Mouse (Mus musculus) lung, embryonic 15.5 days (tissue): ENCODE data around the gene Ctsd. TPM values are rescaled to one million over a fixed set of nuclear protein-coding genes. Genes with fewer than 3 reads are reported as not detected.
"Not testable (repeated sequence)": the region's sequence is repeated elsewhere in the genome, so short reads cannot be mapped to it uniquely, and the experiment has no call there.

Experiments
- ATAC-seq: fragments of 200-750 bp; cut with Nextera tagmentation; 2 replicates; pipeline ENCODE4 v1.8.0; 2017; ENCODE audit warnings: moderate number of reproducible peaks, borderline replicate concordance; ENCODE audit not compliant: low FRiP score, low TSS enrichment; ENCODE audit errors: extremely low read depth
- H3K27ac ChIP-seq: fragments of 300-500 bp; sonication (generic); 2 replicates; pipeline ENCODE4 v1.5.1; 2015; ENCODE audit warnings: moderate library complexity, mild to moderate bottlenecking, inconsistent platforms
- H3K27me3 ChIP-seq: fragments of 300-500 bp; sonication (generic); 2 replicates; pipeline ENCODE4 v1.6.1; 2015; ENCODE audit warnings: inconsistent platforms
- H3K36me3 ChIP-seq: fragments of 300-500 bp; sonication (generic); 2 replicates; pipeline ENCODE4 v1.6.1; 2015; ENCODE audit warnings: inconsistent platforms
- H3K4me1 ChIP-seq: fragments of 300-500 bp; sonication (generic); 2 replicates; pipeline ENCODE4 v1.6.1; 2015; ENCODE audit warnings: inconsistent platforms
- H3K4me2 ChIP-seq: fragments of 300-500 bp; sonication (generic); 2 replicates; pipeline ENCODE4 v1.6.1; 2015; ENCODE audit warnings: inconsistent platforms, mild to moderate bottlenecking, moderate library complexity
- H3K4me3 ChIP-seq: fragments of 300-500 bp; sonication (generic); 2 replicates; pipeline ENCODE4 v1.5.1; 2015; ENCODE audit warnings: mild to moderate bottlenecking, inconsistent platforms
- H3K9ac ChIP-seq: fragments of 300-500 bp; sonication (generic); 2 replicates; pipeline ENCODE4 v1.6.1; 2015; ENCODE audit warnings: inconsistent platforms
- H3K9me3 ChIP-seq: fragments of 300-500 bp; sonication (generic); 2 replicates; pipeline ENCODE4 v1.6.1; 2016; ENCODE audit warnings: inconsistent platforms
- WGBS: fragments of 180-500 bp; shearing (Covaris S2); methylation state at CpG from one replicate; pipeline ENCODE4 v1.1.7; 2015; 5-methylcytosine and 5-hydroxymethylcytosine counted together
- polyA plus RNA-seq: library from polyadenylated mRNA; unstranded; fragments of >200 nt; fragmentation: Nextera tagmentation; extraction: Ambion mirVana; gene quantifications from 2 replicates; pipeline ENCODE4 v1.2.1, GENCODE M21; 2015

Gene Ctsd
- polyA plus RNA-seq, 1 experiment from 2014 or later = 299 TPM

- WGBS = 27% methylated on average over 9 of the region's 9 CpGs
- no peak overlapping the region for H3K4me3 ChIP-seq
- no peaks in the 10 kb centered on the region for H3K27me3 ChIP-seq
- peak; percentile 57; the same call in 1 of the 2 replicates for ATAC-seq
- no peak overlapping the region for H3K27ac ChIP-seq
- H3K36me3 ChIP-seq = no peaks in the 10 kb centered on the region
- 0 out of 2 replicates have a peak, but pooled peaks cover 4% of the 10 kb centered on the region for H3K4me1 ChIP-seq
- no peak overlapping the region for H3K9ac ChIP-seq
- no peak overlapping the region for H3K4me2 ChIP-seq
- H3K9me3 ChIP-seq = no peaks in the 10 kb centered on the region
Measured at GRCm38 (mm10) chr7:142349308-142349961, 38.4 kb downstream of the Ctsd start.

DNA sequence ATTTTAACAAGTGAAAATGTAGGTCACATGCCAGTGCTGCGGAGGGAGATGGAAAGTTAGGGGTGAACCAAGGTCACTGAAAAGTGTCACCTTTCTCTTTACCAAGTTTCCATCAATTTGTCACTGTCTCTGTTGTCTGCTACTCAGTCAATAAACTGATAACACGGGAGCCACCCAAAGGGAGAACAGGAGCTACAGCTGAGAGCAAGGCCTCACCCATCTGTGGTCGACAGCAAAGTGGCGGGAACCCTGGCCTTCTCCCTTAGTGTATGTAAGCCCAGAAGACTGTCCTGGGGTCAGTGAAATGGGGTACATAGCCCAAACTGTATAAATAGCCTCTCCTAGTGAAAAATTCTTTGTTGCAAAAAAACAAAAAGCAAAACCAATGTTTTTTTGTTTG lies 40.3 kb downstream of the Ctsd start:
- Histone ChIP-seq H3K27me3 (no peaks in the 10 kb centered on the region), H3K4me2 (no peak overlapping the region), H3K9me3 (no peaks in the 10 kb centered on the region), H3K4me1 (0 out of 2 replicates have a peak, but pooled peaks cover 4% of the 10 kb centered on the region), H3K27ac (no peak overlapping the region), H3K36me3 (no peaks in the 10 kb centered on the region), H3K9ac (no peak overlapping the region), H3K4me3 (no peak overlapping the region)
- WGBS = 41% methylated on average over 4 of the region's 4 CpGs
- no peak for ATAC-seq

- Histone ChIP-seq H3K4me1 (no peaks in the 10 kb centered on the region), H3K4me2 (no peak overlapping the region), H3K27ac (no peak overlapping the region), H3K4me3 (no peak overlapping the region), H3K36me3 (no peaks in the 10 kb centered on the region), H3K9me3 (no peaks in the 10 kb centered on the region), H3K9ac (no peak overlapping the region), H3K27me3 (no peaks in the 10 kb centered on the region)
- ATAC-seq = no peak
- 65% methylated on average over 3 of the region's 3 CpGs for WGBS
Measured at GRCm38 (mm10) chr7:142342247-142342640, 45.6 kb downstream of the Ctsd start.

- no peak overlapping the region for H3K27ac ChIP-seq
- no peaks in the 10 kb centered on the region for H3K36me3 ChIP-seq
- H3K4me3 ChIP-seq = no peak overlapping the region
- 0 out of 2 replicates have a peak, but pooled peaks have one; percentile 31 for ATAC-seq
- no peak overlapping the region for H3K9ac ChIP-seq
- H3K27me3 ChIP-seq = no peaks in the 10 kb centered on the region
- H3K9me3 ChIP-seq = no peaks in the 10 kb centered on the region
- WGBS = 29% methylated on average over 10 of the region's 10 CpGs
- no peaks in the 10 kb centered on the region for H3K4me1 ChIP-seq
- no peak overlapping the region for H3K4me2 ChIP-seq
Measured at GRCm38 (mm10) chr7:142341564-142342246, 46.1 kb downstream of the Ctsd start.

GRCm38 (mm10) chr7:142340269-142340970 lies 47.4 kb downstream of the Ctsd start:
- H3K36me3 ChIP-seq = no peaks in the 10 kb centered on the region
- no peaks in the 10 kb centered on the region for H3K27me3 ChIP-seq
- 53% methylated on average over 10 of the region's 10 CpGs for WGBS
- H3K4me2 ChIP-seq = no peak overlapping the region
- H3K9me3 ChIP-seq = no peaks in the 10 kb centered on the region
- no peak overlapping the region for H3K27ac ChIP-seq
- no peak overlapping the region for H3K4me3 ChIP-seq
- no peaks in the 10 kb centered on the region for H3K4me1 ChIP-seq
- no peak overlapping the region for H3K9ac ChIP-seq
- ATAC-seq = no peak

DNA sequence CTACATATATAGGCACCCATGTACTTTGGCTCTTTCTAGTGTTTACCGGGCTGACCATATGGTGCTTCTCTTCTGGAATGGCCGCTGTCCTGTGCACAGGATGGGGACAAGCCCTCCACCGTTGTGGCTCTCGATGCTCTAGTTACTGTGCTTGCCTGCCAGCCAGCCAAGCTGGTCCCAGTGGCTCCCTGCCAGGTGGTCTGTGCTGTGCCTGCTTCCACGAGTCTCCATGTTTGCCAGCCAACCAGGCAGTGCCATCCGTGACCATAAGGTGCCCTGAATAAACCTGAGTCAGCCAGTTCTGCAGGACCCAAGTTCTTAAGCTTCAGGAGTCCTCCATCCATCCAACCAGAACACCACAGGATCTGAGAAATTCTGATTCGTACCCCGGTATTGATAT lies 52.7 kb downstream of the Ctsd start:
- Histone ChIP-seq H3K27ac (0 out of 2 replicates have a peak overlapping the region, but pooled peaks have one; percentile 36), H3K9me3 (no peaks in the 10 kb centered on the region), H3K4me2 (no peak overlapping the region), H3K4me3 (no peak overlapping the region), H3K4me1 (0 out of 2 replicates have a peak, but pooled peaks cover 5% of the 10 kb centered on the region), H3K9ac (no peak overlapping the region), H3K36me3 (no peaks in the 10 kb centered on the region), H3K27me3 (no peaks in the 10 kb centered on the region)
- ATAC-seq = no peak
- WGBS = 84% methylated on average over 8 of the region's 8 CpGs

DNA sequence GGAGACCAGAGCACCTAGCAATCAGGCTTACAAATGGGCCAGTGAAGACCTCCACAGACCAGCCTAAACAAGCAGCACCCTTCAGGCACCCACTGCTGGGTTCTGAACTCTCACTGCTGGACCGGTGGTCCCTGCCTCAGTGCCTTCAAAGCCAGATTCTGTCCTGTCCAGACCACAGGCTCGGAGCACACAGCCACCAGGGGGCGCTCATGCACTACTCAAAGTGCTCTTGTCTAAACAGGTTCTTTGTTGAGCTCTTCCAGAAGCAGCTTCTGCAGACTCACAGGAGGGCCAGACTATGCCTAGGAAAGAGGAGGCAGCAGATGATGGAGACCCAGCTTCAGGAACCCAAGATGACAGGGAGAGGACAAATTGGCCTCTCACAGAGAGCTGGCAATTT lies 53.6 kb downstream of the Ctsd start:
- H3K27ac ChIP-seq = no peak overlapping the region
- whole genome bisulfite sequencing = 0% methylated on average over 3 of the region's 3 CpGs
- ATAC-seq = peak; percentile 63; the same call in 1 of the 2 replicates

DNA sequence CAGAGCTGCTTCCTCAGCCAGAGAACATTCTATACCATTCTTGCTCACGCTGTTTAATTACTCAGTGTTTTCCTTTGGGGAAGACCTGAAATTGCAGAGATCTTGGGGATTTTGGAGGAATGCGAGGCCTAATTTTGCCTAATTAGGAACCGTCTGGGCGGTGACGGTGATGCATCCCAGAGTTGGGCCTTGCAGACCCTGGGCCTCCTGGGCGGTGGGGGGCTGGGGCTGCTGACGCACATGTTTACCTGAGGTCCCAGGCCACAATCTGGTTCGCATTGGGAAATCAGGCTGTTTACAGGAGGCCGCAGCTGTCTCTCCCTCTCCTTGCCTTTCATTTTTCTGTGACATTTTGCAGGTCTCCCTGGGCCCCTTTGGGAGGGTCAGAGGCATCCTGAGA lies 55.1 kb downstream of the Ctsd start:
- H3K36me3 ChIP-seq, H3K27ac ChIP-seq, H3K4me1 ChIP-seq, H3K9me3 ChIP-seq, ATAC-seq, H3K27me3 ChIP-seq, H3K4me3 ChIP-seq, H3K4me2 ChIP-seq, H3K9ac ChIP-seq: not testable (repeated sequence)
- 78% methylated on average over 2 of the region's 9 CpGs for WGBS

More for the DNA sequence above, 53.6 kb downstream of the Ctsd start:
- Histone ChIP-seq H3K36me3 (no peaks in the 10 kb centered on the region), H3K4me1 (0 out of 2 replicates have a peak, but pooled peaks cover 5% of the 10 kb centered on the region), H3K4me3 (no peak overlapping the region), H3K4me2 (no peak overlapping the region), H3K9me3 (no peaks in the 10 kb centered on the region), H3K9ac (no peak overlapping the region), H3K27me3 (no peaks in the 10 kb centered on the region)

GRCm38 (mm10) chr7:142331281-142331680 lies 56.6 kb downstream of the Ctsd start:
- Histone ChIP-seq H3K27ac (no peak overlapping the region), H3K4me3 (no peak overlapping the region), H3K9me3 (no peaks in the 10 kb centered on the region), H3K36me3 (no peaks in the 10 kb centered on the region), H3K4me1 (peaks cover 17% of the 10 kb centered on the region), H3K9ac (no peak overlapping the region), H3K4me2 (no peak overlapping the region), H3K27me3 (no peaks in the 10 kb centered on the region)
- no peak for ATAC-seq
- 81% methylated on average over 4 of the region's 4 CpGs for WGBS

DNA sequence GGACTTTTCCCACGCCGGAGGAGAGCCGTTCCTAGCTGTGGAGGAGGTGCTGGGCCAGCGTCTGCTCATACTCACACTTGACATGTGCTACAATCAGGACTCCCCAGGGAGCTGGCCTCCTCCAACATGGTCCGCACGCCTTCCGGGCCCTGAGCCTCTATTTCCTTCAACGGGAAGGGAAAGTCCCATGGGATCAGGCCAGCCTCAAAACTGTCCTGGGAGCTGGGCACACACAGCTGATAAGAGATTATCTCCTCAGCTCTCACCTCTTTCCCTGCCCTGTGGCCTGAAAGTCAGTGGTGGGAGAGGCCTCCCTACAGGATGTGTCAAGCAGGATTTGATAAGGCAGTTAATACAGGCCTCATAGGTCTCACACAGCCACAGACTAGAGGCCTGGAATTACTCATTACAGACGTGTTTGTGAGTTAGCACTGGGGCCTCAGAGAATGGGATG lies 57.5 kb downstream of the Ctsd start:
- H3K9me3 ChIP-seq = no peaks in the 10 kb centered on the region
- peaks cover 21% of the 10 kb centered on the region for H3K4me1 ChIP-seq
- 49% methylated on average over 9 of the region's 9 CpGs for WGBS
- H3K27ac ChIP-seq = no peak overlapping the region
- no peak overlapping the region for H3K4me2 ChIP-seq
- no peak overlapping the region for H3K9ac ChIP-seq
- no peaks in the 10 kb centered on the region for H3K36me3 ChIP-seq
- H3K4me3 ChIP-seq = no peak overlapping the region
- H3K27me3 ChIP-seq = no peaks in the 10 kb centered on the region
- ATAC-seq = peak; percentile 36; the same call in 1 of the 2 replicates

DNA sequence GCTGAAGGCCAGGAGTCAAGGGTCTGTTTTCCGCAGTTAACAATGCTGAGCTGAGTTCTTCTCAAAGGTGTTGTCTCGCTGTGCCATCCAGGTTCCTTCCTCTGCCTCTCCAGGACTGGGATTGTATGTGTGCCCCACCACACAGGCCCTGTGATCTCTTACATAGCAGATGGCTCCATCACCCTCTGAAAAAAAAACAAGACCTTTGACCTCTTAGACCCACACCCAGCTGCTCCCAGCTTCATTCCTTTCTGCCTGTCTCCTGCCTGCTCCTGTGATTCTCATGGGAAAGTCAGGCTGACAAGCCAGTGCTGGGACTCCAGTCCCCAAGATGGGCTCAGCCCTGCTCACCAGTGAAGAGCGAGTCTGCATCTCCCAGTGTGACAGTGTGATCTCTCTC lies 59.3 kb downstream of the Ctsd start:
- no peak overlapping the region for H3K27ac ChIP-seq
- no peak overlapping the region for H3K9ac ChIP-seq
- H3K9me3 ChIP-seq = no peaks in the 10 kb centered on the region
- 73% methylated on average over 3 of the region's 3 CpGs for WGBS
- H3K36me3 ChIP-seq = no peaks in the 10 kb centered on the region
- no peak overlapping the region for H3K4me3 ChIP-seq
- no peaks in the 10 kb centered on the region for H3K27me3 ChIP-seq
- peaks cover 21% of the 10 kb centered on the region for H3K4me1 ChIP-seq
- no peak overlapping the region for H3K4me2 ChIP-seq
- no peak for ATAC-seq
